ENCODE assay signal across 20 mouse cellular contexts in genomic region chr3:60167633-60168032, GRCm38 (mm10).
DNase-seq lines count a peak whose midpoint lies in the region; ATAC-seq and TF ChIP-seq lines count a peak whose summit lies in the region.
"Had no signal": no experiment of that assay in that cellular context is flagged by ENCODE, and none has a peak within 500 bp of the region (broad histone marks: within the 10 kb centered on the region; RNA-seq: fewer than 3 reads in every experiment).

No protein-coding gene starts in this region.

- H3K9me3 ChIP-seq in forebrain, embryonic 16.5 days (ENCODE audit: control insufficient read depth, low read length): no peaks in the 10 kb centered on the region
- no peaks in the 10 kb centered on the region for H3K9me3 ChIP-seq in forebrain, embryonic 14.5 days (replicated peaks; ENCODE audit: control insufficient read depth, low read length)
- H3K9me3 ChIP-seq in kidney, postnatal 0 days (replicated peaks; ENCODE audit: low read length): no peaks in the 10 kb centered on the region
- H3K9me3 ChIP-seq in intestine, embryonic 15.5 days: no peaks in the 10 kb centered on the region
- H3K9me3 ChIP-seq in liver, embryonic 14.5 days (ENCODE audit: control insufficient read depth, low read length): no peaks in the 10 kb centered on the region
- H3K9me3 ChIP-seq in kidney, embryonic 15.5 days (replicated peaks): no peaks in the 10 kb centered on the region
- H3K9me3 ChIP-seq: embryonic facial prominence, embryonic 12.5 days; limb, embryonic 12.5 days had no signal

- 0 out of 2 replicates have a peak, but pooled peaks have one; percentile 18 for ATAC-seq in forebrain, embryonic 16.5 days
- no peak for ATAC-seq in forebrain, embryonic 14.5 days
- no peak for ATAC-seq in kidney, postnatal 0 days (replicated peaks; ENCODE audit: low FRiP score, low read depth)
- peak; percentile 67 for ATAC-seq in intestine, embryonic 15.5 days
- peak; percentile 73 for ATAC-seq in liver, embryonic 14.5 days (ENCODE audit: insufficient read depth)
- no peak for ATAC-seq in granulocyte monocyte progenitor cell, adult 5-6 weeks (replicated peaks; ENCODE audit: poor library complexity, severe bottlenecking)
- no peak for ATAC-seq in kidney, embryonic 15.5 days (replicated peaks; ENCODE audit: low FRiP score)
- ATAC-seq: midbrain, embryonic 16.5 days had no signal

- DNase-seq in forebrain, embryonic 14.5 days (ENCODE audit: low spot score): no peak
- peak; percentile 11 for DNase-seq in kidney, postnatal 0 days (ENCODE audit: low spot score)
- DNase-seq in kidney, postnatal 25 days: no peak
- DNase-seq in liver, embryonic 14.5 days (ENCODE audit: low read depth in 3 of 3, low spot score in 3 of 3): peak in 2 of 3 experiments; percentile 12 to 26
- DNase-seq: cerebellum, adult 9-10 months; gastrocnemius, postnatal 36 days; heart, postnatal 14 days; kidney, adult 11 months; kidney, postnatal 36 days; lung, postnatal 10 days; right cerebral cortex, postnatal 14 days; thymus, postnatal 14 days had no signal

- H3K36me3 ChIP-seq in forebrain, embryonic 16.5 days (ENCODE audit: control insufficient read depth, insufficient read depth): no peaks in the 10 kb centered on the region
- no peaks in the 10 kb centered on the region for H3K36me3 ChIP-seq in forebrain, embryonic 14.5 days (ENCODE audit: control insufficient read depth, insufficient read depth, low read length)
- no peaks in the 10 kb centered on the region for H3K36me3 ChIP-seq in kidney, postnatal 0 days (ENCODE audit: insufficient read depth, low read length)
- no peaks in the 10 kb centered on the region for H3K36me3 ChIP-seq in intestine, embryonic 15.5 days
- H3K36me3 ChIP-seq in liver, embryonic 14.5 days (replicated peaks; ENCODE audit: control insufficient read depth, insufficient read depth, low read depth): no peaks in the 10 kb centered on the region
- H3K36me3 ChIP-seq in kidney, embryonic 15.5 days: no peaks in the 10 kb centered on the region
- H3K36me3 ChIP-seq: embryonic facial prominence, embryonic 12.5 days; limb, embryonic 12.5 days had no signal

- H3K4me2 ChIP-seq in forebrain, embryonic 16.5 days (ENCODE audit: low read length): no peak overlapping the region
- no peak overlapping the region for H3K4me2 ChIP-seq in forebrain, embryonic 14.5 days (ENCODE audit: low read length)
- no peak overlapping the region for H3K4me2 ChIP-seq in kidney, postnatal 0 days (ENCODE audit: low read length)
- no peak overlapping the region for H3K4me2 ChIP-seq in intestine, embryonic 15.5 days (replicated peaks)
- H3K4me2 ChIP-seq in liver, embryonic 14.5 days (ENCODE audit: low read depth): no peak overlapping the region
- no peak overlapping the region for H3K4me2 ChIP-seq in kidney, embryonic 15.5 days
- H3K4me2 ChIP-seq: embryonic facial prominence, embryonic 12.5 days; hindbrain, embryonic 14.5 days; limb, embryonic 12.5 days had no signal

- H3K27ac ChIP-seq in forebrain, embryonic 16.5 days (ENCODE audit: low read length): no peak overlapping the region
- no peak overlapping the region for H3K27ac ChIP-seq in forebrain, embryonic 14.5 days (ENCODE audit: low read depth, low read length)
- H3K27ac ChIP-seq in kidney, postnatal 0 days: no peak overlapping the region
- H3K27ac ChIP-seq in intestine, embryonic 15.5 days: peak overlapping the region; percentile 13; the same call in 1 of the 2 replicates
- H3K27ac ChIP-seq in liver, embryonic 14.5 days: no peak overlapping the region
- H3K27ac ChIP-seq in kidney, embryonic 15.5 days: no peak overlapping the region
- H3K27ac ChIP-seq: embryonic facial prominence, embryonic 12.5 days; hindbrain, embryonic 14.5 days; limb, embryonic 12.5 days had no signal

- no peak overlapping the region for H3K9ac ChIP-seq in forebrain, embryonic 16.5 days (replicated peaks; ENCODE audit: low read depth, low read length)
- H3K9ac ChIP-seq in forebrain, embryonic 14.5 days (ENCODE audit: low read length): no peak overlapping the region
- H3K9ac ChIP-seq in kidney, postnatal 0 days (ENCODE audit: low read depth, low read length): no peak overlapping the region
- H3K9ac ChIP-seq in intestine, embryonic 15.5 days: no peak overlapping the region
- H3K9ac ChIP-seq in liver, embryonic 14.5 days (replicated peaks): no peak overlapping the region
- no peak overlapping the region for H3K9ac ChIP-seq in kidney, embryonic 15.5 days
- H3K9ac ChIP-seq: embryonic facial prominence, embryonic 12.5 days; hindbrain, embryonic 14.5 days; limb, embryonic 12.5 days had no signal

- no peak overlapping the region for H3K4me3 ChIP-seq in forebrain, embryonic 16.5 days (replicated peaks; ENCODE audit: low read length)
- no peak overlapping the region for H3K4me3 ChIP-seq in forebrain, embryonic 14.5 days (ENCODE audit: low read depth, low read length)
- no peak overlapping the region for H3K4me3 ChIP-seq in kidney, postnatal 0 days (replicated peaks; ENCODE audit: low read depth, low read length)
- H3K4me3 ChIP-seq in intestine, embryonic 15.5 days (replicated peaks): no peak overlapping the region
- no peak overlapping the region for H3K4me3 ChIP-seq in liver, embryonic 14.5 days (ENCODE audit: insufficient read depth in 1 of 2, low read depth in 2 of 2, low read length in 2 of 2)
- no peak overlapping the region for H3K4me3 ChIP-seq in kidney, embryonic 15.5 days (replicated peaks)
- H3K4me3 ChIP-seq: embryonic facial prominence, embryonic 12.5 days; limb, embryonic 12.5 days had no signal

- TF ChIP-seq EP300 in liver, embryonic 14.5 days (IDR thresholded peaks at IDR 0.05; ENCODE audit: low read depth): no peak

- 84% methylated on average over 3 of the region's 3 CpGs for WGBS in forebrain, embryonic 16.5 days
- WGBS in forebrain, embryonic 14.5 days: 83% methylated on average over 3 of the region's 3 CpGs
- WGBS in kidney, postnatal 0 days: 68% methylated on average over 3 of the region's 3 CpGs
- 54% methylated on average over 3 of the region's 3 CpGs for WGBS in intestine, embryonic 15.5 days
- 50% methylated on average over 3 of the region's 3 CpGs for WGBS in liver, embryonic 14.5 days (ENCODE audit: insufficient replicate concordance)
- 82% methylated on average over 3 of the region's 3 CpGs for WGBS in kidney, embryonic 15.5 days

- TF ChIP-seq CTCF in kidney, postnatal 0 days (IDR thresholded peaks at IDR 0.05; ENCODE audit: low read depth): no peak
- no peak for TF ChIP-seq CTCF in liver, embryonic 14.5 days (IDR thresholded peaks at IDR 0.05; ENCODE audit: low read depth)

- H3K4me1 ChIP-seq in forebrain, embryonic 16.5 days (replicated peaks; ENCODE audit: control insufficient read depth, insufficient read depth, low read length): no peaks in the 10 kb centered on the region
- no peaks in the 10 kb centered on the region for H3K4me1 ChIP-seq in forebrain, embryonic 14.5 days (ENCODE audit: control insufficient read depth, insufficient read depth, low read length)
- no peaks in the 10 kb centered on the region for H3K4me1 ChIP-seq in kidney, postnatal 0 days (replicated peaks; ENCODE audit: insufficient read depth, low read length)
- no peaks in the 10 kb centered on the region for H3K4me1 ChIP-seq in intestine, embryonic 15.5 days (replicated peaks)
- H3K4me1 ChIP-seq in liver, embryonic 14.5 days (replicated peaks; ENCODE audit: control insufficient read depth in 2 of 2, insufficient read depth in 2 of 2, low read length in 1 of 2): peaks cover 0 to 4% of the 10 kb centered on the region in 2 experiments; a peak in 1 of 4 replicates
- 0 out of 2 replicates have a peak, but pooled peaks cover 3% of the 10 kb centered on the region for H3K4me1 ChIP-seq in kidney, embryonic 15.5 days
- H3K4me1 ChIP-seq: limb, embryonic 12.5 days had no signal

- H3K27me3 ChIP-seq in forebrain, embryonic 16.5 days (replicated peaks; ENCODE audit: control insufficient read depth, insufficient read depth, low read length): no peaks in the 10 kb centered on the region
- H3K27me3 ChIP-seq in forebrain, embryonic 14.5 days (replicated peaks; ENCODE audit: control insufficient read depth, insufficient read depth, low read length): no peaks in the 10 kb centered on the region
- H3K27me3 ChIP-seq in kidney, postnatal 0 days (ENCODE audit: insufficient read depth, low read length): no peaks in the 10 kb centered on the region
- H3K27me3 ChIP-seq in intestine, embryonic 15.5 days (replicated peaks): no peaks in the 10 kb centered on the region
- no peaks in the 10 kb centered on the region for H3K27me3 ChIP-seq in liver, embryonic 14.5 days (ENCODE audit: control insufficient read depth, insufficient read depth, low read length)
- no peaks in the 10 kb centered on the region for H3K27me3 ChIP-seq in kidney, embryonic 15.5 days
- H3K27me3 ChIP-seq: embryonic facial prominence, embryonic 12.5 days; limb, embryonic 12.5 days had no signal

Comparison
In these comparisons a context has a peak if more than half of its experiments do, and no peak if none do; other contexts are left out.
1. ATAC-seq: peak in forebrain, embryonic 16.5 days (single experiment), intestine, embryonic 15.5 days (single experiment) and liver, embryonic 14.5 days (single experiment); none in forebrain, embryonic 14.5 days (single experiment), kidney, postnatal 0 days (single experiment), granulocyte monocyte progenitor cell, adult 5-6 weeks (single experiment) and kidney, embryonic 15.5 days (single experiment).
2. DNase-seq: peak in kidney, postnatal 0 days (single experiment) and liver, embryonic 14.5 days (2 of 3); none in forebrain, embryonic 14.5 days (single experiment) and kidney, postnatal 25 days (0 of 2).